Mouse (Mus musculus) CH12.LX (cell line): ENCODE measurements around the gene Smyd3. TPM values are rescaled to one million over a fixed set of nuclear protein-coding genes. Genes with fewer than 3 reads are reported as not detected.

Source experiments
- DNase-seq: peaks from one replicate; pipeline ENCODE4 v3.0.0-alpha.2; 2013; ENCODE audit errors: extremely low read depth
- H3K27ac ChIP-seq: 2 replicates; pipeline ENCODE4 v1.5.1; 2012; ENCODE audit warnings: low read depth, mild to moderate bottlenecking, control low read depth, moderate library complexity; ENCODE audit not compliant: insufficient read depth
- H3K27me3 ChIP-seq: replicated peaks from 2 replicates; pipeline ENCODE3; 2012; ENCODE audit warnings: inconsistent platforms
- H3K36me3 ChIP-seq, 2 experiments: replicated peaks in 1 of 2; 2 replicates each; pipeline versions ENCODE3 to v1.6.1; 2012; ENCODE audit warnings: inconsistent platforms in 1 of 2, low read length in 1 of 2, mild to moderate bottlenecking in 1 of 2, mixed read lengths in 1 of 2, moderate library complexity in 1 of 2; ENCODE audit not compliant: control insufficient read depth in 1 of 2, insufficient read depth in 1 of 2
- H3K4me1 ChIP-seq, 2 experiments: 2 replicates each; pipeline ENCODE4 v1.6.1; 2012; ENCODE audit warnings: inconsistent platforms in 1 of 2, moderate library complexity in 1 of 2; ENCODE audit not compliant: insufficient read depth in 2 of 2, control insufficient read depth in 1 of 2
- H3K4me2 ChIP-seq: 2 replicates; pipeline ENCODE4 v1.6.1; 2012; ENCODE audit warnings: low read depth, mild to moderate bottlenecking, control low read depth; ENCODE audit not compliant: poor library complexity, insufficient read depth, severe bottlenecking
- H3K4me3 ChIP-seq, 3 experiments: fragments of 150-350 bp in 1 of 3; sonication (generic) in 1 of 3; replicated peaks in 1 of 3; 2 replicates each; pipeline versions ENCODE3 to v1.5.1; 2011 to 2012; ENCODE audit warnings: low read depth in 2 of 3, low read length in 2 of 3, mild to moderate bottlenecking in 2 of 3, moderate library complexity in 2 of 3, control low read depth in 1 of 3, improper control_type of control experiment in 1 of 3, inconsistent platforms in 1 of 3, mixed read lengths in 1 of 3; ENCODE audit not compliant: poor library complexity in 1 of 3
- H3K79me2 ChIP-seq: replicated peaks from 2 replicates; pipeline ENCODE4 v1.6.1; 2012; ENCODE audit warnings: mild to moderate bottlenecking, moderate library complexity; ENCODE audit not compliant: control insufficient read depth, poor library complexity, insufficient read depth, severe bottlenecking; ENCODE audit errors: extremely low read depth
- H3K9ac ChIP-seq: 2 replicates; pipeline ENCODE4 v1.6.1; 2012; ENCODE audit warnings: low read depth, mild to moderate bottlenecking, control low read depth, moderate library complexity; ENCODE audit not compliant: insufficient read depth
- H3K9me3 ChIP-seq: replicated peaks from 2 replicates; pipeline ENCODE3; 2012; ENCODE audit warnings: low read length, inconsistent platforms, mixed read lengths
- BHLHE40 ChIP-seq: IDR thresholded peaks from 2 replicates; pipeline ENCODE4 v1.6.1; 2011; ENCODE audit warnings: mild to moderate bottlenecking, low read depth, low read length, improper control_type of control experiment
- CHD2 ChIP-seq: IDR thresholded peaks from 2 replicates; pipeline ENCODE4 v1.6.1; 2011; ENCODE audit warnings: low read length, improper control_type of control experiment
- CTCF ChIP-seq, 2 experiments: IDR thresholded peaks in 1 of 2; conservative IDR thresholded peaks in 1 of 2; 2 replicates each; pipeline ENCODE4 v1.5.1; 2011 to 2012; ENCODE audit warnings: low read depth in 2 of 2, low read length in 2 of 2, improper control_type of control experiment in 1 of 2, inconsistent platforms in 1 of 2, mild to moderate bottlenecking in 1 of 2, moderate library complexity in 1 of 2
- E2F4 ChIP-seq: IDR thresholded peaks from 2 replicates; pipeline ENCODE4 v1.6.1; 2011; ENCODE audit warnings: low read depth, low read length, improper control_type of control experiment; ENCODE audit not compliant: insufficient replicate concordance
- EP300 ChIP-seq: IDR thresholded peaks from 2 replicates; pipeline ENCODE4 v1.6.1; 2011; ENCODE audit warnings: low read length, improper control_type of control experiment
- ETS1 ChIP-seq: conservative IDR thresholded peaks from 2 replicates; pipeline ENCODE4 v1.6.1; 2012; ENCODE audit warnings: low read depth, mild to moderate bottlenecking, inconsistent platforms, low read length, improper control_type of control experiment, moderate library complexity
- GABPA ChIP-seq: IDR thresholded peaks from 2 replicates; pipeline ENCODE4 v1.6.1; 2012; ENCODE audit warnings: low read depth, low read length, improper control_type of control experiment, inconsistent platforms; ENCODE audit not compliant: insufficient replicate concordance
- HCFC1 ChIP-seq: IDR thresholded peaks from 2 replicates; pipeline ENCODE4 v1.6.1; 2012; ENCODE audit warnings: low read depth, mild to moderate bottlenecking, inconsistent platforms, low read length, improper control_type of control experiment
- JUN ChIP-seq: IDR thresholded peaks from 2 replicates; pipeline ENCODE4 v1.6.1; 2011; ENCODE audit warnings: low read depth, mild to moderate bottlenecking, low read length, improper control_type of control experiment, moderate library complexity; ENCODE audit not compliant: insufficient read depth
- JUND ChIP-seq: conservative IDR thresholded peaks from 2 replicates; pipeline ENCODE4 v1.6.1; 2011; ENCODE audit warnings: low read depth, low read length, improper control_type of control experiment
- MAX ChIP-seq: IDR thresholded peaks from 2 replicates; pipeline ENCODE4 v1.6.1; 2011; ENCODE audit warnings: low read length, improper control_type of control experiment
- MAZ ChIP-seq: IDR thresholded peaks from 2 replicates; pipeline ENCODE4 v1.6.1; 2012; ENCODE audit warnings: low read depth, mild to moderate bottlenecking, inconsistent platforms, low read length, improper control_type of control experiment, moderate library complexity
- MXI1 ChIP-seq: IDR thresholded peaks from 2 replicates; pipeline ENCODE4 v1.6.1; 2011; ENCODE audit warnings: mild to moderate bottlenecking, low read depth, low read length, improper control_type of control experiment
- MYC ChIP-seq: IDR thresholded peaks from 2 replicates; pipeline ENCODE4 v1.6.1; 2011; ENCODE audit warnings: low read depth, mild to moderate bottlenecking, improper control_type of control experiment, low read length
- NELFE ChIP-seq: IDR thresholded peaks from 2 replicates; pipeline ENCODE4 v1.6.1; 2011; ENCODE audit warnings: low read depth, low read length, improper control_type of control experiment
- NRF1 ChIP-seq: IDR thresholded peaks from 2 replicates; pipeline ENCODE4 v1.6.1; 2014; ENCODE audit warnings: low read depth, mild to moderate bottlenecking, inconsistent platforms, low read length, improper control_type of control experiment, moderate library complexity
- PAX5 ChIP-seq: IDR thresholded peaks from 2 replicates; pipeline ENCODE4 v1.6.1; 2012; ENCODE audit warnings: low read length, inconsistent platforms, mixed read lengths
- POLR2A ChIP-seq: IDR thresholded peaks from 2 replicates; pipeline ENCODE4 v1.6.1; 2011; ENCODE audit warnings: low read depth, mild to moderate bottlenecking, improper control_type of control experiment, low read length
- RAD21 ChIP-seq: IDR thresholded peaks from 2 replicates; pipeline ENCODE4 v1.6.1; 2011; ENCODE audit warnings: low read depth, mild to moderate bottlenecking, low read length, improper control_type of control experiment, moderate library complexity
- SMC3 ChIP-seq: IDR thresholded peaks from 2 replicates; pipeline ENCODE4 v1.6.1; 2011; ENCODE audit warnings: low read depth, low read length, improper control_type of control experiment
- TCF12 ChIP-seq: IDR thresholded peaks from 2 replicates; pipeline ENCODE4 v1.6.1; 2014; ENCODE audit warnings: low read depth, mild to moderate bottlenecking, inconsistent platforms, low read length, improper control_type of control experiment
- USF1 ChIP-seq: IDR thresholded peaks from 2 replicates; pipeline ENCODE4 v1.6.1; 2014; ENCODE audit warnings: low read depth, mild to moderate bottlenecking, inconsistent platforms, low read length, improper control_type of control experiment
- USF2 ChIP-seq: conservative IDR thresholded peaks from 2 replicates; pipeline ENCODE4 v1.6.1; 2011; ENCODE audit warnings: low read depth, low read length, improper control_type of control experiment
- ZMIZ1 ChIP-seq: IDR thresholded peaks from 2 replicates; pipeline ENCODE4 v1.6.1; 2012; ENCODE audit warnings: low read depth, mild to moderate bottlenecking, inconsistent platforms, low read length, improper control_type of control experiment
- ZNF384 ChIP-seq: IDR thresholded peaks from 2 replicates; pipeline ENCODE4 v1.6.1; 2012; ENCODE audit warnings: low read depth, low read length, improper control_type of control experiment, inconsistent platforms
- dilution Hi-C: fragments of 300-500 bp; cut with MboI; formaldehyde crosslinking; loops from 2 replicates; pipeline ENCODE4 v1.14.3; 2020; ENCODE audit warnings: low sequenced_read_pairs; ENCODE audit not compliant: extremely low pct_unique_long_range_greater_than_20kb, extremely low pct_ligation_motif_present
- in situ Hi-C: fragments of 300-500 bp; cut with MboI; formaldehyde crosslinking; loops from 3 replicates; pipeline ENCODE4 v1.14.3; 2019; ENCODE audit warnings: low sequenced_read_pairs, low pct_ligation_motif_present, low pct_unique_long_range_greater_than_20kb, mixed read lengths
- polyA plus RNA-seq: library from polyadenylated mRNA; unstranded; fragments of >175 nt; gene quantifications from 2 replicates; pipeline ENCODE4 v1.2.1, GENCODE M21; 2012; ENCODE audit warnings: low read depth; ENCODE audit not compliant: insufficient read length
- total RNA-seq, 2 experiments: library from RNA; depleted of rRNA; stranded (reverse); fragments of 300-350 nt in 1 of 2; fragments of >200 nt in 1 of 2; gene quantifications; 2 replicates each; pipeline ENCODE4 v1.2.3; 2012 to 2014

The Smyd3 gene
- total and polyA plus RNA-seq, 3 experiments: 11.4 to 12.5 (median 11.8) TPM

DNA sequence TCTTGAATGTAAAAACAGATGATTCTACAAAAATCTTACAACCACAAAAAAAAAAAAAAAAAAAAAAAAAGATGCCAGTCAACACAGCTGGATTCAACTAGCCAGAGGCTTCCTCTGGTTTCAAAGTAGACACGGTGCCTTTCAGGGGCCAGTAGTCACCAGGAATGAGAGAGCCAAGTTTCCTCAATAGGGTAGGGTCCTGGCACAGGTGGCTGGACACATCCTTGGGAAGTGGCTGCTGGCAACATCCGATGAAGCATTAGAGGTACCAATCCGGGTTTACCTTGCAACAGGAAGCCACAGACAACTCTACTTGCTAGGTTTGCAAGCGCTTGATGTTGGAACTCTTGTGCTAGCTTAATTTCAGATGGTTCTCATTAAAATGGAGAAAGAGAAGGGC, 459.2 kb downstream of the Smyd3 start:
- Histone ChIP-seq H3K36me3 (no peaks in the 10 kb centered on the region), H3K4me2 (no peak overlapping the region), H3K79me2 (no peaks in the 10 kb centered on the region), H3K9ac (no peak overlapping the region), H3K27me3 (no peaks in the 10 kb centered on the region), H3K9me3 (no peaks in the 10 kb centered on the region), H3K27ac (no peak overlapping the region), H3K4me1 (peaks cover 0 to 9% of the 10 kb centered on the region in 2 experiments; a peak in 1 of 4 replicates), H3K4me3 (no peak overlapping the region)
- DNase-seq: no peak
- in situ Hi-C loops: no loop called here
- dilution Hi-C loops: no loop called here
- no peak for TF ChIP-seq NRF1
- TF ChIP-seq USF1: no peak

GRCm38 (mm10) chr1:179055760-179056159, 462.1 kb downstream of the Smyd3 start:
- in situ Hi-C loops (no loop called here), dilution Hi-C loops (no loop called here)
- Histone ChIP-seq H3K36me3 (no peaks in the 10 kb centered on the region), H3K27me3 (no peaks in the 10 kb centered on the region), H3K9ac (no peak overlapping the region), H3K27ac (no peak overlapping the region), H3K4me2 (no peak overlapping the region), H3K4me3 (no peak overlapping the region), H3K4me1 (peaks cover 0 to 7% of the 10 kb centered on the region in 2 experiments; a peak in 1 of 4 replicates), H3K79me2 (no peaks in the 10 kb centered on the region), H3K9me3 (no peaks in the 10 kb centered on the region)
- DNase-seq: no peak
- TF ChIP-seq USF1: no peak
- TF ChIP-seq CTCF (conservative IDR thresholded peaks at IDR 0.05 in 1 of 2, IDR thresholded peaks at IDR 0.05 in 1 of 2; ENCODE audit: low read depth in 2 of 2, low read length in 2 of 2): no peak
- TF ChIP-seq MYC: no peak
- no peak for TF ChIP-seq TCF12
- no peak for TF ChIP-seq BHLHE40
- no peak for TF ChIP-seq ETS1
- no peak for TF ChIP-seq EP300
- no peak for TF ChIP-seq MAX
- no peak for TF ChIP-seq POLR2A
- TF ChIP-seq ZNF384: no peak
- no peak for TF ChIP-seq NELFE

DNA sequence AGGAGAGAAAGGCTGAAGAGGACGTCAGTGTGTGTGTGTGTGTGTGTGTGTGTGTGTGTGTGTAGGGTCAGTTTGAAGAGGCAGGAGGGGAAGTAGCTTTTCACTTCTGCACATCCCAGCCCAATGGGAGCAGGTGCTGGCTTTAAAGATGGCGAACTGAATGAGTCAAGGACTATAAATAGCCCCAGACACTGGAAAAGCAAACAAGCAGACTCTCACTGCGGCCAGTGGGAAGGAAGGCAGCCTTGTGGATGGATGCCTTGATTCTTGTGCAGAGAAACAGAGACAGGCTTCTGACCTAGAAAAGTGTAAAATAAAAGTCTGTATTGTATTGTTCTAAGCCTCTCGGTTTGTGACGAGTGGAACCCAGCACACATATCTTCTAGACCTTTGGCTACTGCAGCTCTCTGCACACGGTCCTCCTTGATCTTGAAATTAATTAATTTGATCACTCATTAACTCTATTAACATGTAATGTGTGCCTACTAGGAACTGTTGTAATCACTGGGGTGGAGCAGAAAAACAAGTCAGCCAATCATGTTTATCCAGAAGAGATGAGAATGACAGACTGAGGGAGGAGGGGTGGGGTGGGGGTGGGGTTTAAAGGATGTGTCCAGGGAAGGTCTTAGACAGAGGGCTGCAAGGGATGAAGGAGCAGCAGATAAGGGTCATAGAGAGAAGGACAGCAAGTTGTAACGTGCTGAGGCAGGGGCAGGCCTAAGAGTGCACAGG, 463.3 kb downstream of the Smyd3 start:
- peaks cover 0 to 4% of the 10 kb centered on the region in 2 experiments; a peak in 1 of 4 replicates for H3K4me1 ChIP-seq
- H3K4me3 ChIP-seq: no peak overlapping the region
- no peak overlapping the region for H3K4me2 ChIP-seq

More for the DNA sequence above, 463.3 kb downstream of the Smyd3 start:
- no peaks in the 10 kb centered on the region for H3K36me3 ChIP-seq
- no peaks in the 10 kb centered on the region for H3K79me2 ChIP-seq
- dilution Hi-C loops: no loop called here
- no peaks in the 10 kb centered on the region for H3K27me3 ChIP-seq
- no peak overlapping the region for H3K27ac ChIP-seq
- no peak for TF ChIP-seq MAZ
- TF ChIP-seq JUN: no peak
- TF ChIP-seq CHD2: no peak
- TF ChIP-seq ZNF384: no peak
- no peak for TF ChIP-seq RAD21
- no peak for TF ChIP-seq PAX5
- no peak for TF ChIP-seq ZMIZ1
- no peak for TF ChIP-seq USF2
- TF ChIP-seq HCFC1: no peak
- no peak for TF ChIP-seq NELFE
- no peak for TF ChIP-seq MAX
- no peak for TF ChIP-seq MXI1
- TF ChIP-seq JUND: no peak
- no peak for TF ChIP-seq E2F4
- no peak for TF ChIP-seq EP300
- no peak for TF ChIP-seq GABPA
- no peak for TF ChIP-seq CTCF (conservative IDR thresholded peaks at IDR 0.05 in 1 of 2, IDR thresholded peaks at IDR 0.05 in 1 of 2; ENCODE audit: low read depth in 2 of 2, low read length in 2 of 2)
- no peak for TF ChIP-seq MYC
- no peak for TF ChIP-seq BHLHE40
- TF ChIP-seq SMC3: no peak
- no peaks in the 10 kb centered on the region for H3K9me3 ChIP-seq
- DNase-seq: no peak
- H3K9ac ChIP-seq: no peak overlapping the region
- in situ Hi-C loops: no loop called here
